Mouse (Mus musculus): ENCODE results near the gene Bysl.

GRCm38 (mm10) chr17:47655697-47656096 is 44.4 kb upstream of the Bysl start:
- TF ChIP-seq GATA1 (IDR thresholded peaks at IDR 0.05; ENCODE audit: low read length) (no peak), TAL1 (IDR thresholded peaks at IDR 0.05; ENCODE audit: low read length) (no peak)
